Mouse (Mus musculus) thymus, postnatal 10 days (tissue): ENCODE results near the gene Tubb2b.
"Not testable (repeated sequence)": the region's sequence is repeated elsewhere in the genome, so short reads cannot be mapped to it uniquely, and the experiment has no call there.

Experiments
- DNase-seq, 2 experiments: peaks; one replicate each; pipeline ENCODE4 v3.0.0; 2021; ENCODE audit warnings: low spot score in 2 of 2

Tubb2b gene

DNA sequence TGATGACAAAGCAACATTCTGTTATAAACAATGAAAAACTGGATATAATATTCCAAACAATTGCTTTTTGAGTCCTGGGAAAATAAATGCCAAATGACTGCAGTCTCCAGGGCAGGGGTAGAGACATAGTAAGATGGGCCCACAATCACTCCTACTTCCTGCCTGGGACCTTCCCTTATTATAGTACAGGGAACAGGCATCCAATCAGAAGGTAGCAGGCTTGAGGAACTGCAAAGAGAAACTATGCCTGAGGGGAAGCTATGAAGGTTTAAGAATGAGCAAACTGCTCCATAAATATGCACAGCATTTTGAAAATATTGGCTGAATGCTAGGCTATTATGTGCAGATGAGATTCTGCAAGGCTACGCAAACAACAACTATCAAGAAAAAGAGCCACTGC lies 23.3 kb downstream of the Tubb2b start:
- DNase-seq: no peak

DNA sequence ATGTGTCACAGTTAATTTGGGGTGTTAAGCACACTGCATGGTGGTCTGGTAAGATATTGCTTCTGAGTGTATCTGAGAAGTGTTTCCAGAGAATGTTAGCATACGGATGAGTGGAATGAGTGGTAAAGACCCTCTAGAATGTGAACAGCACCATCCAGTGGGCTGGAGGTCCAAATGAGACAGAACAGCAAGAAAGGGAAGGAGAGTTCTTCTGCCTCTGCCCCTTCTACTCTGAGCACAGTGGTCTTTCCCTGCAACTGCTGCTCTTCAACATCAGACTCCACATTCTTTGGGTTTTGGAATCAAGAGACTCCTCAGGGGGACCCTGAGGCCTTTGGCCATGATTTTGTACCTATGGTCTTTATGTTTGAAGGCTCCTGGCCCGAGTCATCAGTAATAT lies 24.0 kb downstream of the Tubb2b start:
- no peak for DNase-seq

DNA sequence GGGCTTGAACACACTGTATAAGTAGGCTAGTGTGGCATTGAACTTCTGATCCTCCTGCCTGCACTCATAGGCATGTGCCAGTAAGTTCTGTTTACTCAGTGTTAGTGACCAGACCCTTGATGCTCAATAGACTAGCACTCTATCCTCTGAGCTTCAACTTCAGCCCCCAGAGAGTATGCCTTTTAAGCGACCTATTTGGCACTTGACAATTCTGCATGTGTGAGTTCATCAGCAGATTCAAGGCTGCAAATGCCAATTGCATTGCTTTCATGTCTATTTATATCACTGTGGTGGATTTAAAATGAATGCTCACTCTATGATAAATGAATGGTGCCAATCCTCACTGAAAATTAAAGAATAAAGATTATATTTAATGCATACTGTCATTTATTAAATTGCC lies 24.9 kb downstream of the Tubb2b start:
- no peak for DNase-seq

DNA sequence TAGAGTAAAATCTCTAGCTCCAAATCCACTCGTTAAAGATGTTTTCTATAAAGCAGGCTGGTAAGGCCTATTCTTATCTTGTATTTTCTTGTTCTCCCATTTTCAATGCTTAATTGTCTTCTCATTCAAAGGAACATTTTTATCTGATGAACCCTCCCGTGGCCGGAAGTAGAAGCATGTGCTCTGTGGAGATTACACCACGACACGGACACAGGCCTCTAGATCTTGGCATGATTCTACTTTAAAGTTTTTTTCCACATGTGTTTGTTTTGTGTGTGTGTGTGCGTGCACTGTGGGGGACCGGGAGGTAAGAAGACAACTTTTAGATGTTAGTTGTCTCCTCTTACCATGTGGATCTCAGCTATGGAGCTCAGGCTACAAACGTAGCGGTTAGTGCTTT lies 28.4 kb downstream of the Tubb2b start:
- DNase-seq: no peak

DNA sequence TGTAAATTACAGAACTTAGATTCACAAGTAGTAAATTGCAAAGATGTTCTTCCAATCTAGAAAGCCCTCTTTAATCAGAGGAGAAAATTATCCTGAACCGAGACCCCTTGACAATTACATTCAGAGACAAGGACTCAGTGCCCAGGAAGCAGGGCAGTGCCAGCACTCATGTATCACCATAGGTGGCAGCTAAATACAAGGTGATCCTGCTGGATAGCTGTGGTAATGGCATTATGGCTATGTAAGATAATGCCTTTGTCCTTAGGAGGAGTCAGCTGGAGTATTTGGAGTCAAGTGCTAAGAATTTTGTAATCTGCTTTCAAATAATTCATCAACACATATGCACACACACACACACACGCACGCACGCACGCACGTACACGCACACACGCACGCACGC lies 29.0 kb downstream of the Tubb2b start:
- DNase-seq: no peak

DNA sequence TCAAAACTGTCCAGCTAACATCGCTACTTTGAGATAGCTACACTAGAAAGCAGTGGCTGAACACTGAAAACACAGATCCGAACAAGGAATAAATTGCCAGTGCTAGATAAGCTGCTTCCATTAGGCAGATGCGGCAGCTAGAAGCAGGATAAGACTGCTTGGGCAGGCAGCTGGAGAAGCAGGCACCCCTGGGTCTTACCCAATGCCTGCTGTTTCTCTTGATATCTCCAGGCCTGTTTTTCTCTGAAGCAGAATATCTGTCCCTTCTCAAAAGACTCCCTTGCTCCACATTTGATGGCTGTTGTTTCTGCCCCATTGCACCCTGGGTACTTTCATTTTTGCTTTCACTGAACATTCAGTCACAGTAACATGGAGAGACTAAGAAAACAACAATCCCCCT lies 29.5 kb downstream of the Tubb2b start:
- DNase-seq: no peak

DNA sequence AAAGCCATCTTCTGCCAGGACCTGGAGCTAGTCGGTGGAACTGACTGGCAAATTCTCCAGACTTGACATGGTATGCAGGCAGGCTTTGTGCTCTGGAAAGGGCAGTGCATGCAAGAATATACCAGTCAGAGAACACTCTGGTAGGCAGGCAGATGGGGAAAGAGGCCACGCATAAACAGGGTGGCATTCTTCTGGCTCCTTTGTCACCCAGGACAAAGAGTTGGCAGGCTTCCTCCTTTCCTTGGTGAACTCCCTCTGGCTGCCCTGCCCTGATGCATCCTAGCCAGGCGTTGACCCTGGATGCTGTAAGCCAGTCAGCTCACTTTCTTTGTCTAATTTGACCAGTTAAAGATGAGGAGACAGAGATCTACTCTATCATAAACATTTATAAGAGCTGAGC lies 33.2 kb downstream of the Tubb2b start:
- no peak for DNase-seq

DNA sequence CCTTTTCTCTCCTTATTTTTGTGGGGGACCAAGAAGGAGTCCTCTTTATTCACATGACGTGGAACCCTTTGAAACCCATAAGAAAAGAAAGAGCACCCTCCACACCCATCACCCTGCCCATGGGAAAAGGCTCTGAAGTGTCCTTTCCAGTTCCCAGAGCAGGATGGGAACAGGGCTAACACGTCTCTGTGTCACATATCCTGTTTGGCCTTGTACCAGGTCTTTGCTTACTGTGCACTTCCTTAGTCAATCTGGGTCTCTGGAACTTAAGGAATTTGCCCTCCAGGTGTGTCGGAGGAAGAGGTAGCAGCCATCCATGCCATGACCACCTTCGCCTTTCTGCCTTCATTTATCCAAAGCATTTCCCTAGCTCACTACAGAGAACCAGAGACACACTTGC lies 33.8 kb downstream of the Tubb2b start:
- no peak for DNase-seq

GRCm38 (mm10) chr13:34095542-34096435 lies 34.5 kb downstream of the Tubb2b start:
- peak; percentile 35 to 37 for DNase-seq

DNA sequence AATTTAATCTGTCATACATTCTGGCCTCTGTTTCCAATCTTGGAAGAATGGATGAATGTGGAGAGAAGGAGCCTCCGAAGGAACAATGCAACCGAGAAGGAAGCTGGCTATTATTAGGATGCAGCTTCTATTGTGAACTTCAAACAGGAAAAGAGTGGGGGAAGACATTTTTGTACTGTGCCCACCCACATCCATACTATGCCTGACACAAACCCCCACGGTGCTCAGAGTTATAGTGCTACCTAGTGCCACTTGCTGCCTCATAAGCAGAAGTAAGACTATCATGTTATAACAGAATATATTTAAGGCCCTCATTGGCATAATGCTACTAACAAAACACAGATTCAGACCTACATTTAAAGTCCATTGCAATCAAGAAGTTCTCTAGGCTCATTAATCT lies 40.9 kb downstream of the Tubb2b start:
- DNase-seq: no peak

DNA sequence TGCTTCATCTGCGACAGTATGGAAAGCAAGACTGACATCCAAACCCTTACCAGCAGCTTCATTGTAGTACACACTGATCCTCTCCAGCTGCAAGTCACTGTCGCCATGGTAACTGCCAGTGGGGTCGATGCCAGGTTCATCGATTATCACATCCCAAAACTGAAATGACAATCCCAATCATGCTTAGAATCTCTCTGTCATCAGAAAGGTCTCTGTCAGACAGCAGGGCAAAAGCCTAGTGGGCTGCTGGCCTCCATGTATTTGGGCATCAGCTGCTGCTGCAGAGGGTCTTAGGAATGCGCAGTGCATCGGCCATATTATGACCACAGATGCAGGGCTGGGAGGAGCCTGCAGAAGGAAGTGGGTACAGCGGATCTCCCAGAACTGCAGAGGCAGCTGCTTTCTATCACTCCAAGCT lies 41.4 kb downstream of the Tubb2b start:
- peak in 1 of 2 experiments; percentile 34 for DNase-seq

DNA sequence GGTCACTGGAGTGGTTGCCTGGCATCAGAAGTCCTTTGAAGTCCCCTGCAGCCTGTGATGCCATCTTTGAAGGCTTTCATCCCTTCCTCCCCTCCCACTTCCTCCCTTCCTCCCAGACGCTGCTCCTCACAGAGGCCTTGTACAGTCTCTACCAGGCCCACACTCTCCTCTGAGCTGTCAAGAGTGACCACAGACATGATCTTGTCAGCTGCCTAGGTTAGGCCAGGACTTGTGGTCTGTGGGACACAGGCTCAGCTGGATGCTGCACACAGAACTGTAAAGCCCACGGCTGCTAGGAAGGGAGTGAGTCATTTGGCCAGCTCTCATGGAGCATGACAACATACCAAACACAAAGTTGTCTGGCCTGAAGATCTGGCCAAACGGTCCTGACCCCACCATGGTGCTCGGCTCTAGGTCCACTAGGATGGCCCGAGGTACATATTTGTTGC lies 42.0 kb downstream of the Tubb2b start:
- not testable (repeated sequence) for DNase-seq

DNA sequence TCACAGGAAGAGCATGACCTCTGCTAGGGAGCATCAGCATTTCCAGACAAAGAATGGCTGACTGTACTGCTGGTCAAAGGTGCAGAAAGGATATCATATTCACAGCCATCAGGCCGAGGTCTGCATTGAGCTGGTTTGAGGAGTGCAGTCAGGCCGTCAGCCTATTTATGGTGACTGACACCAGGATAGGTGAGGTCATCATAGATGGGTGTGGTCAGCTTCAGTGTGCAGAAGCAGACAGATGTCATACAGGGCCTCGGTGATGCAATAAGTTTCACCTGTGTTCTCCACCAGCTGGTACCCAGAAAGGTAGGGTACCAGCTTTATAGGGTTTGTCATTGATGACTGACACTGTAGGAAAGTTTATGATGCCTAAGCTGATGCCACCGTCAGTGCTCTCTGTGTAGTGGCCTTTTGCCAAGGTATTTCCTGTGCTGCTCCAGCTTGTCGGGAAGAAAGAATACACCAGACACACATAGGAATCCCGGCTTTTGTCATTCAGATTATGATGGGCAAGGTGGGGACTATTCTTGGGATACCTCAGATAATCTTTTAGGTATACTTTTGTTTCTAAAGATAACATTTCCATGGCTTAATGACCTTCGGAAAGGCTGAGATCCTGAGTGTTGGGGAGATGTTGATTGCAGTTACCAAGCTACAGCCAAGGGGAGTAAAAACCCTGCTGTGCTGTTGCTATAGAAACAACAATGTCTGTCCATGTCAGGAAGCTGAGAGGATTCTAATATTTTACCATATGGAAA lies 43.0 kb downstream of the Tubb2b start:
- no peak for DNase-seq

- DNase-seq: no peak
These were observed 46.1 kb downstream of the Tubb2b start for GRCm38 (mm10) chr13:34084026-34084750.

DNA sequence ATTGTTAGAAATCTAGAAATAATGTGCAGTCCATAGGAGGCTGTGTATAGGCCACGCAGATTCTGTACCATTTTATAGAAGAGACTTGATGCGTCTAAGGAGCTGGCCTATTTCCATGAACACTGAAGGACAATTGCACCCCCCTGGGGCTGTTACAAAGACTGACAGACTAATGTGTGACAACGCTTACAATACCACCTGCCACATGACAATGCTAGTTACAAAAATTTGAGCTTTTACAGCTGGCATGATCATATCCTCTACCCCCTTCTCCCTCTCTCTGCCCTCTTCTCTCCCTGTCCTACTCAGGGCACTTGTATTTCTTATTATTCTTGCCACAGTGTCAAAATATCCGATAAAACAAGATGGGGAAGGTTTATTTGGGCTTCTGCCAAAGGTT lies 48.3 kb downstream of the Tubb2b start:
- DNase-seq: no peak

- no peak for DNase-seq
These were observed 50.5 kb downstream of the Tubb2b start for GRCm38 (mm10) chr13:34079801-34080200.

- no peak for DNase-seq
These were observed 51.6 kb downstream of the Tubb2b start for GRCm38 (mm10) chr13:34078500-34079280.

DNA sequence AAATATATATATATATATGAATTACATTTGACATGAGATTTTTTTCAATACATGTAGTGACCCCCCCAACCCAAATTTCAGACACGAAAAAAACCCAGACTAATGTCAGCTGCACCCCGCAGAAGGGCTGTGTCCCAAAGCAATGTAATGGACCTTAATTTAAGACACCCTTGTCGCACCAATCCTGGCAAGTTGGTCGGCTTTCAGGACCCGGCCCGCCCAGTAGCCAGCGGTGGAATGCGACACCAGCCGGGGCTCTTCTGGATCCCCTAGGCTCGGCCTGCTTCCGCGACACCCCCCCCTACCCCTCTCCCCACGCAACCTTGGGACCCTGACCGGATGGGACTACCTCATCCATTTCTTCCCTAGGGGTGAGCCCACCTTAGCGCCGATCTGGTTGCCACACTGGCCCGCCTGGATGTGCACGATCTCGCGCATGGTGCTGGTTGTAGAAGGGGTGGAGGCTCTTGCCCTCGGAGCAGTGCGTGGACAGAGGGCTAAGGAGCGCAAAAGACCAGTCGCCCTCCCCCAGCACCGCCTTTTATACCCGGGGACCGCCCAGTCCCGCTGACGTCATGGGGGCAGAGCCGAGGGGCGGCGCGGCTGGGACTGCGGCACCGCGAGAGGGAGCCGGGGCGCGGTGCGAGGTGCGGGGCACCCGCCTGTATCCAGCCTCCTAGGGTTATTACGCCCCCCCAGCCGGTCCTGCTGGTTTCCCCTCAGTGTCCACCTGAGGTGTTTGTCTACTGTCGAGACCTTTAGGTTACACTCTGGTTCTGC lies 52.6 kb downstream of the Tubb2b start, which contains the start of gene Tubb2a:
Tubb2a (minus strand) TSS at position 516 of the 780 bp plus-strand sequence.
- peak; percentile 87 to 95 for DNase-seq
